Mouse (Mus musculus) 3T3-L1 (cell line): Measurements from ENCODE around the gene Wasf1.

Experiments
- DNase-seq: peaks from one replicate; pipeline ENCODE4 v3.0.0-alpha.2; 2015; ENCODE audit warnings: low read depth, low spot score

Gene Wasf1

DNA sequence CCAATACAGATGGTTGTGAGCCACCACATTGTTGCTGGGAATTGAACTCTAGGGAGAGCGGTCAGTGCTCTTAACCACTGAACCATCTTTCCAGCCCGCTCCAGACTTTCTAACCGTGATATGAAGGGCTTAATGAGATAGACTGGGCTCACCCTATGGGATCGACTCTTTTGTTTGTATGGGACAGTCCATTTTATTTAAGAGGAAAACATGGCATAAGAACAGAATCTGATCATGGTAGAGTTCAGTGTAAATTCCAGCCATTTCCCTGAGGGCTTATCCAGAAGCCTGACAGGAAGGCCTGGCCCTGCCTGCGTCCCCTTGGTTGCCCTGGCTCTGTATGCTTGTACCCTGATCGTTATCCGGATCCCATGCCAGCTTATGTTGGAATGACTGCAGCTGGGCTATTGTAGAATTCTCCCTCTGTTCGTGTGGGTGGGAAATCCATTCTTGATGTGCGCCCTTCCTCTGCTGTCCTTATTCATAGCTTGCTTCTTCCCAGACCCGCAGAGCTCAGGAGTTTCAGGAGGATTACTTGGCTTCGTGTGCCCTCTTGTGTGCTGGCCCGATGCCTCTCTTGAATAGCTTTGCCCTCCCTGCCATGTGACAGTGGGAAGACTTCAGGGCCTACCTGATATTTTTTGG, 87.4 kb downstream of the Wasf1 start:
- DNase-seq, result no peak

DNA sequence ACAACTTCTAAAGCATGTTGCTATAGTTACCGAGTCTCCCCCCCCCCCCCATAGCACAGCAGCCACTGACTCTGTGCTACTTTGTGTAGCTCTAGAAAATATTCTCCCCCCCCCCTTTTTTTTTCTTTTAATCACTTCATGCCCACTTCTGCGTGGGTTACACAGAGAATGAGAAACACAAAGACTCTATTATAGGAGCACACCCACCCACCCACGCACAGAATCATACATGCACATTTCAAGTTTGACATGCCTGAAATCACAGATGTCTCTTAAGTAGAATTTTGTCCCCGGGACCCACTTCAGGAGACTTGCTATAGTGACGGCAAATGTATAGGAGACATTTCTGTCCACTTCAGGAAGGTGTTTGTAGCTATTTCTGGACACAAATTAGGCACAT, 88.0 kb downstream of the Wasf1 start:
- no peak for DNase-seq

DNA sequence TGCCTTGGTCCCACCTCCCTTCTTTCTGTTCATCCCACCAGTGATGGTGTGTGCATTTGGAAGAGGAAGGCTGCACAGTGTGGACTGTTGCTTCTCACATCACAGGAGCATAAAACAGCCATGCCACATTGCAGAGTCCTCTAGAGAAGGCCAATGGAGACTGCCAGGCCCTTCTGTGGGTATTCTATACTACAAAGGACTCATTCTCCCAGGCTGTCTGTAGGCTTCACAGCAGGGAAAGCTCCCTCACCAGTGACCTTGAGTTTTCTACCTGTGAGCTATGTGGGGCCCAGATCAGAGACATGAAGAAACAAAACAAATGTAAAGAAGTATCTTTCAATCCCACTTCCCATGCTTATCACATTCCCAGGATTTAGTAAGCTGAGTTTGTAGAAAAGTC, 100.5 kb downstream of the Wasf1 start:
- no peak for DNase-seq

DNA sequence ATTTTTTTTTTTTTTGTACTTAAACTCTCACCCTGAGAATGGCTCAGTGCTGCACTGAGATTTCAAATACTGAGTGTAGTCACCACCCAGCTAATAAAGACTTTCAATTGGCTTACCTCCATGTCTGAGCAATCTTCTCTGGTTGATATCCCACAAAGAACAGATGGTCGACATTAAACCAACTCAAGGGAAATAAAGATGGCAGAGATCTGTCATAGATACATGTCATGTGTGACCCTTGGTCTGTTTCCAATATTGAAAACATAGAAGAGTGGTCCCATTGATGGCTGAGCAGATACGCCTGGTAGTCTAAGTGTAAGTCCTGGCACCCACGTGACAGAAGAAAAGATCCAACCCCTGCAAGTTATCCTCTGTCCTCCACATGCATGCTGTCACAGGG, 101.3 kb downstream of the Wasf1 start:
- DNase-seq, result no peak

DNA sequence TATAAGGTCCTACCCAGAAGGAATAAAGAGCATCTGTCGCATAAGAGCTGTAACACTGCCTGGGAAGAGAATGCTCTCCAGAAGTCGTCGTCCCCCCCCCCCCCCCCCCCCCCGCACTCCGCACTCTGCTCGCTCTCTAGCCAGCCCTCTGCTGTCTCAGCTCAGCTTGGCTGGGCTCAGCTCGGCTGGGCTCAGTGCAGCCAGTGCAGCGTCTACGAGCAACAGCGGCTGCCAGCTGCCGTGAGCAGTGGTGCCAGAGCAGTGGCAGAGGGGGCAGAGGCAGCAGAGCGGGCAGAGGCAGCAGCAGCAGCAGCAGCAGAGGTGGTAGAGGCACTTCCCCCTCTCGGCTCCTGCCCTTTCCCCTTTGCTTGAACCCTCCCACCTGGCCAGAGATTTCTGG, 102.1 kb downstream of the Wasf1 start:
- no peak for DNase-seq
